Mouse (Mus musculus): ENCODE measurements around the gene Rims1.

Rims1 gene

GRCm38 (mm10) chr1:22695046-22695445 lies 110.7 kb downstream of the Rims1 start:
- DNase-seq (ENCODE audit: low spot score) = no peak

DNA sequence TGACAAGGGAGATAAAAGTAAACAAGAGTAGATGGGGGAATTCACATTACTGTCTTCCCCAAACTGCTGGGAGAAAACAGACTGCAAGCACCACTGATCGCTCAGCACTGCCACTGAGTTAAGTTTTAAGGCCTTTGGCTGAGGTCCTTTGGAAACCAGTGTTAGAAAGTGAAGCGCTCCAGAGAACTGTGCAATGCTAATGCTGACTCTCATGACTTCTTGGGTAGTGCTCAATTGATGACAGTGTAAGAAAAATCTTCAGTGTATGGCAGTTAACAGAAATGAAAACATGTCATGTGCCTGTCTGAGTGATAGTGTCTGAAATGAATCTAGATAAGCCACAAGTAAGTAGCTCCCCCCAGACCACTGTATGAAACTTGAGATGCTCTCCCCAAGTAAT lies 111.3 kb downstream of the Rims1 start:
- DNase-seq (ENCODE audit: low spot score) = no peak

DNA sequence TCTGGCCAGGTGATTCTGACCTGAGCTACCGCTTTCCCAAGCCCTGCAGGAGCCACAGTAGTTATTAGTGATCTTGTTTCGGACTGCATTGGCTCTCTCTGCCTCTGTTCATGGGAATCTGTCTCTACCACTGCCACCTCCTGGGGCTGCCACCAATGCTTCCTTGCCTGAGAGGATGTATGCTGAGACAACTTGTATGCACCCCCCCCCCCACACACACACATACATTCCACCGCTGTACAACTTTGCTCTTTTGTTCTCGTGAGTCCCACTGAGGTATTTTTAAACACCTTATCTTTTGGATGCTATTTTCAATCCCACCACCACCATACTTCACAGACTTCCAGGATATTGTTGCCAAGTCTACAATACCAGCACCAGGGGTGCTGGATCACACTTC lies 122.3 kb downstream of the Rims1 start:
- DNase-seq (ENCODE audit: low spot score) = no peak

DNA sequence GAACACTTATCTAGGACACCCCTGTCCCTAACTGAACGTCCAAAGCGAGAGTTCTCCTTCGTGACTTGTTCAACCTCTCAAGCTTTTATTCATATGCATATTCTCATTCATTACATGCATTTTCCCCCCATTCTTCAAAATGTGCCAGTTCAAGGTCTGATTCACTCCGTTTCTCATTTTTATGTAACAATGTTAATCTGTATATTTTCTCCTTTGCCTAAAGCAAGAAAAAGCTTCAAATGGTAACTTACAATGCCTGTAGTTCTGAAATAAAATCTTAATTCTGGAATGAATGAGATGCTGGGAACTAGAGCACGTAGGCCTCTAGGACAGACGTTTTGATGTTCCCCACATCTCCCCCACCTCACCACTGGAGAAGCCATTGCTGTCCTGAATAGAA lies 141.6 kb downstream of the Rims1 start:
- DNase-seq (ENCODE audit: low spot score) = no peak

- DNase-seq (ENCODE audit: low spot score) = no peak
Measured at GRCm38 (mm10) chr1:22661825-22662224, 144.0 kb downstream of the Rims1 start.

DNA sequence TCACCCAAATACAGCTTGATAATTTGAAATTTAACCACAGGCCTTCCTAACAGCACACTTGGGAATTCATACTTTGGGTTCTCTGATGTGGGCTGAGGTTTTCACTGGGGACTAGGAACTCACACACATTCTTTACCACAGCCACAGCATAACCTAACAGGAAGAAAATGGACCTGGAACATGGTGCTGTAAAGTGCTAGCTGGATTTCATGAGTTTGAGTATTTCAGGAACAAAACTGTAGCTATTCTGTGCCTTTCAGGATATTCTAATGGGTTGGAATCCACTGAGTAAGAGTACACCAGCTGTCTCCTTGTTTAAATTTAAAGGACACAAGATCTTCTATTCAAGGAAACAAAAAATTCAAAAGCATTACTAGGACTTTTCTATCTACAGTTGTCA lies 149.8 kb downstream of the Rims1 start:
- DNase-seq (ENCODE audit: low spot score) = no peak

GRCm38 (mm10) chr1:22654903-22655302 lies 150.9 kb downstream of the Rims1 start:
- DNase-seq (ENCODE audit: low spot score) = no peak

DNA sequence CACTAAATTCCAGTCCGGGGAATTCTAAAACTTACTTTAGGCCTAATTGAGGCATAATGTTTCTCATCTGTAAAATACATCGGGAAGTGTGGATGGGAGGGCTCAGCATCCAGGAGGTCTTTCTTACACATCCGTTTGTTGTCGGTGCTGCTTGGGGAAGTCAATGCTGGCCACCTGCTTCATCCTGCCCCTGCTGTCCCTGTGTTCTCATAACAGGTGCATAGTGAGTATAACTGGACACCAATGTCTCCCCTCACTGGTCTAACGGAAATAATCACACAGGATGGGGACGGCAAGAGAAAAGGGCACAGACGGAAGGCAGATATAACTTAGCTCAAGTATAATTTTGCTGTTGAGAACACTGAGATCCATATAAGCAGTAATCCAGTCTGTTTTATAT lies 155.2 kb downstream of the Rims1 start:
- DNase-seq (ENCODE audit: low spot score) = no peak

- DNase-seq (ENCODE audit: low spot score) = no peak
Measured at GRCm38 (mm10) chr1:22649432-22649831, 156.4 kb downstream of the Rims1 start.

DNA sequence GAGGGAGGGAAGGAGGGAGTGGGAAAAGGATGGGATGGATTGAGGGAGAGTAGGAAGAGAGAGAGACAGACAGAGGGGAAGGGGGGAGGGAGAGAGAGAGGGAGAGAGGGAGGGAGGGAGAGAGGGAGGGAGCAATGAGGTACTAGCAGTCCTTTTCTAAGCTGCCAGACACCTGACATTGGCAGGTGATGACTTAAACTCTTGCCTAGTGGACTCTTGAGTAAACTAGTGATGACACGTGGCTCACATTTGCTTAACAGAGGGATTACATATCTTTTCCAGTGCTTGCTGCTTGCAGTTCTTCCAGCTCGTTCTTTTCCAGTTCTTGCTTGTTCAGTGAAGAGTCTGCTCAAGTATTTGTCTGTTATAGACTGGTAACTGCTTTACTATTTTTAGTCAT lies 160.5 kb downstream of the Rims1 start:
- DNase-seq (ENCODE audit: low spot score) = no peak

- DNase-seq (ENCODE audit: low spot score) = no peak
Measured at GRCm38 (mm10) chr1:22640568-22640967, 165.2 kb downstream of the Rims1 start.

DNA sequence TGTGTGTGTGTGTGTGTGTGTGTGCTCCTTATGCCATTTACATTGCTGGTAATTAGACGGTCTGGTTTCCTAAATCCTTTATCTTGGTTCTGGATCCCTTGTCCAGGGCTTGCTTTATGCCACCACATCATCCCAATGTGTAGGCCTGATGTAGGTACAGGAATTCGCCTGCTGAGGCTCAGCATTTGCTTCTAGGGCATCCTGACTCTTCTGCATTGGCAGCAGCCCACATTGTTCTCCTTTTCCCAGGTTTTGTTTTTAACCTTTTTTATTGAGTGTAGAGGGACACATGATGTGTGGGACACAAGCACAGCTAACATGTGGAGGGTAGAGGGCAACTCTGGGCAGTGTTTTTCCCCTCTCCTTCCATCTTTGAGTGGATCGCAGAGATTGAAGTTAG lies 166.1 kb downstream of the Rims1 start:
- no peak for DNase-seq (ENCODE audit: low spot score)

DNA sequence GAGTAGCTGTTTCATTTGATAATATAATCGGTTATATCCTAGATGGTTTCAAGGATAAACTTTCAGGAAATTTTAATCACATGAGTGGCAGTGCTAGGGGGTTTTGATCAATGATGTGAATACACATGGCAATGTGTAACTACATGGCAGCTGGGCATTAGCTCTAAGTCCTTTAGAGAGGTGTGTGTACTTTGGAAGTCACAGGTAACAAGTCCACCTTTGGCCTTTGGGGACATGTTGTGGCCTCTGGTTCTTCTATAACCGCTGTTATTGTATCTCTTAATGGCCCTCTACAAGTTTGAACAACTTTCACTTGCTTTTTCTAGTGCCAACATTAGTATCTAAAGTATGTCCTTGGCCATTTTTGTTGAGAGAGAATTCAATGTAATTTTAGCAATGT lies 171.9 kb downstream of the Rims1 start:
- DNase-seq (ENCODE audit: low spot score) = no peak

DNA sequence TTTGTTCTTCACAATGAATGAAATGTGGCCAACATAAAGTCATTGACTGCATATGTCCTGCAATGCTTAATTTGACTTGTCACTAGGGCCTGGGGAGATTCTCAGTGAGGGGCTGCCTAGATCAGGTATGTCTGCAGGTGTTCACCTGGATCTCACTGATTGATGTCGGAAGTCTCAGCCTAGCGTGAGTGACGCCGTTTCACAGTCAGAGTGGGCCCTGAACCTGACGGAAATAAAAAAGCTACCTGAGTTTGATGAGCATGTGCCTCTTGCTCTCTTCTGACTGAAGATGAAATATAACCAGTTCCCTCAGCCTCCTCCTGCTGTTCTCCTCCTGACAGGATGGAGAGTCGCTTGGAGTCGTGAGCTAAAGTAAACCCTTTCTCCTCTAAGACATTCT lies 173.2 kb downstream of the Rims1 start:
- no peak for DNase-seq (ENCODE audit: low spot score)

DNA sequence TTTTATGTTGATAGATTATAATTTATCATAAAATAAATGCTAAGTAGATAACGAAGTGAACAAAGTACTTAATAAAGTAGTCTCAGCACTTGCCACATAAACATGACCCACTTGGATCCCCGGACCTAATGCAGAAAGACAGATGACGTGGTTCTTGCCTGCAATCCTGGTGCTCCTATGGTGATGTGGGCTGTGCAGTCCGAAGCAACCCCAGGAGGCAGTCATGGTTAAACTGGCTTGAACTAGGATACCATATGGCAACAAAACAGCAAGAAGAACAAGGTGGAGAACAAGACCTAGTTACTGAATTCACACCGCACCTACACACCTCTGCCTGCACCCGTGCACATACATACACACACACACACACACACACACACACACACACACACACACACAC lies 173.8 kb downstream of the Rims1 start:
- no peak for DNase-seq (ENCODE audit: low spot score)

DNA sequence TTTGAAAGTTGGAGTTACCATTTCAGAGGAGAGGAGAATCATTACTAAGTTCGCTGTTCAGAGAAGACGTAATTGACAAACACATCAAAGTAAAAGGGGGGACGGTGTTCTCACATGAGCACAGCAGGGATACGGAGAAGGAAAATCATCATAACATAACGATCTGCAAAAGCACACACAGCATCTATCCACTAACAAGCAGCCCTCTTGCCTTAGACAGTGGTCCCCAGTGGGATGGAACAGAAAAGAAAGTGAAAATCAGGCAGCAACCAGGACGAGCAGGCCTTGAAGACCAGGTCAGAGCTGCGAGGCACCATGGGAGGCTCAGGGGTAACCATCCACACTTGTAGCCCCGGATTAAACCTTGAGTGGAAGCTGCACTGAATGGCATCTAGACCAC lies 176.8 kb downstream of the Rims1 start:
- DNase-seq (ENCODE audit: low spot score) = no peak

- peak; percentile 19 for DNase-seq (ENCODE audit: low spot score)
Measured at GRCm38 (mm10) chr1:22627013-22627412, 178.8 kb downstream of the Rims1 start.

- DNase-seq (ENCODE audit: low spot score) = no peak
Measured at GRCm38 (mm10) chr1:22626295-22626694, 179.5 kb downstream of the Rims1 start.

- no peak for DNase-seq (ENCODE audit: low spot score)
Measured at GRCm38 (mm10) chr1:22620827-22621226, 185.0 kb downstream of the Rims1 start.

DNA sequence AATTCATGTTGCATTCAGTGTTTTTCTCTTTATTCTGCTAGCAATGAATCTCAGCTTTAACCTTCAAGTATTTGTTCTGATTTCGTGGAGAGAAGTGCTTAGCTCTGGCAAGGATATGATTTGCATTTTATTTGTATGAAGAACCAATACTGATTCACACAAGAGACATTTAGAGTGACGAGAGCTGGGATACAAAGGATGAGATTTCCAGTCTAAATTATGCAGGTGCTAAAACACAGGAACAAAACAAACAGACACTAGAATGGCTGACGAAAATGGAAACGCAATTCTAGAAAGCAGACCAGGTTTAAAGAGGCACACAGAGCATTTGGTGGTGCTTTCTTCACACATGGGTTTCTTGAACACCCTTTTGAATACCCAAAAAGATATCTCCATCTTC lies 190.2 kb downstream of the Rims1 start:
- no peak for DNase-seq (ENCODE audit: low spot score)

DNA sequence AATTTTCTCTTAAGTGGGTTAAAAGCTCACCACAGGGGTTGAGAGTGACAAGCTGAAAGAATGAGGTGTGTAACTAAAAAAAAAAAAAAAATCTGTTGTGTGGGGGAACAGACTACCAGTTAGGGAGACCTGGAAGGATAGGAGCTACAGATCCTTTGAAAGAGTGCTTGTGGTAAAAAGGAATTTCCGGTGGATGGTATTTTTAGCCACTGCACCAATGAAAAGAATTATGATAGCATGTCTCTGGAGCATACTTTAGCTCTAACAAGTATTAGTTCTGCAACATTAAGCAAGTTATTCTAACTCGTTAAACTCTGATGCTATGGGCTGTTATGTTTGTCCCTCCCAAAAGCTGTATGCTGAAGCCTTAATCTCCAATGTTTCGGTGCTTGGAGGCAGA lies 192.2 kb downstream of the Rims1 start:
- DNase-seq (ENCODE audit: low spot score) = no peak

DNA sequence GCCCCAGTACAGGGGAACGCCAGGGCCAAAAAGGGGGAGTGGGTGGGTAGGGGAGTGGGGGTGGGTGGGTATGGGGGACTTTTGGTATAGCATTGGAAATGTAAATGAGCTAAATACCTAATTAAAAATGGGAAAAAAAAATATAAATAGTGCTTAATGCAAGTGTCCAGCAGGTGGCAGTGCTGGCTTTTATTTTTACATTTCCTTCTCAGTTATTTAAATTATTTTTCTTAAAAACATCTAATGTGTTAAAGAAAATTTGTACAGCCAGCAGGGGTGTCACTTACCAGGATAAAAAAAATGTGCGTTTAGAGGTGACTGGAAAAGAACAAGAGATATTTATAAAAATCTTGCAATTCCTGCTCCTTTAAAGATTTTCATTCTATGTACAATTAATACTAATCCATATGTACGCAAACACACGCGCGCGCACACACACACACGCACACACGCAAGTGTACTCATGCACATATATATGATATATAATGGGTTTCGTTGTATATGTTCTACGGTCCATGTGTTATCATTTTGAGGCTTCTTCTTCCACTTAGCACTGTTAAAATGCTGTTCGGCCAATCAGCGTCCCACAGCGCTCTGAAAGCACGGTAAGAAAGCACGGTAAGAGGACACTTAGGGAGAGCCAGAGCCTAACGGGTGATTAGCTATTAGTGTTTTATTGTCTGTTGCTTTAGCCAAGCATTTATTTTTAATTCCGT lies 201.3 kb downstream of the Rims1 start:
- no peak for DNase-seq (ENCODE audit: low spot score)

GRCm38 (mm10) chr1:22596197-22596596 lies 209.6 kb downstream of the Rims1 start:
- DNase-seq (ENCODE audit: low spot score) = no peak

DNA sequence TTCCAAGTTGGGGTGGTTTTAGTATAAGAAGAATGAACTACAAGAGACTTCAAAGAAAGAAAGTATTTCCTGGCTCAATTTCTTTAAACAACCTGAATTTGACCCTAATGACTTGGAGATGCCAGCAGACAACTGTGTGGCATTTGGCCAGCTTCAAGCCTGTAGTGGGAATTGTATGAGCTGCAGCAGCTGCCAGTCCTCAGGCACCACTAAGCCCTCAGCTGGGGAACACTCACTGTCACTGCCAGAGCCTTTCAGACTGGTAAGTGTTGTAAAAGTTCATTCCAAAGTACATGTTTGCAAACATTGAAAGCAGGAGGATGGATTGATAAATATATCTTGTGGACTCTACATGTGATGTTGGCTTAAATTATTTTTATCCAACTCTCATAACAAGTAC lies 211.0 kb downstream of the Rims1 start:
- DNase-seq (ENCODE audit: low spot score) = no peak
